Mouse (Mus musculus) gastrocnemius, postnatal 14 days (tissue): Measurements from ENCODE around the gene Gnmt. TPM values are rescaled to one million over a fixed set of nuclear protein-coding genes. Genes with fewer than 3 reads are reported as not detected.
A peak's percentile ranks its signal among the peaks of the same experiment; 100 is the strongest.

ENCODE experiments used
- DNase-seq: peaks from one replicate; pipeline ENCODE4 v3.0.0; 2021; ENCODE audit warnings: mixed read lengths
- intact Hi-C: fragments of 180-260 bp; cut with DNase I; formaldehyde crosslinking; loops from one replicate; pipeline ENCODE4 v1.15.1; 2025; ENCODE audit warnings: low total_unique reads
- total RNA-seq, 2 experiments: library from RNA; stranded (reverse); gene quantifications; 2 replicates each; pipeline ENCODE4 v1.2.3; 2021

The Gnmt gene
- total RNA-seq, 2 experiments from 2014 or later: 0.41 to 0.75 TPM

DNA sequence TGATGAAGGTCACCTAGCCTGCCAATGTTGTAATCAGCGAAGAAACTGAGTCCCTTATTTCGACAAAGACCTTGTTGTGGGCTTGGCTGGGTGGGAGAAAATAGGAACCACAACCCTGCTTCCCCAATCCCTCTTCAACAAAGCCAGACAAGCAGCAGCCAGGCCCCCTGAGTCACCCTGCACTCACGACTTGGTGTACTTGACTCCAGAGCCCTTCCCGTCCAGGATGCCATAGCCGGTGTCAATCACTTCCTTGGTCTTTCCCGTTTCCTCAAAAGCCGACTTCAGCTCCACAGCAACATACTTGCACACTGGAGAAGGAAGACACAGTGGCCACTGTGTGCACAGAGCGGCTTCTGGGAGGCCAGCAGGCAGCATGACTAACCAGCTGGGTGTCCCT is 18.3 kb upstream of the Gnmt start:
- intact Hi-C loops: no loop called here
- DNase-seq: no peak

DNA sequence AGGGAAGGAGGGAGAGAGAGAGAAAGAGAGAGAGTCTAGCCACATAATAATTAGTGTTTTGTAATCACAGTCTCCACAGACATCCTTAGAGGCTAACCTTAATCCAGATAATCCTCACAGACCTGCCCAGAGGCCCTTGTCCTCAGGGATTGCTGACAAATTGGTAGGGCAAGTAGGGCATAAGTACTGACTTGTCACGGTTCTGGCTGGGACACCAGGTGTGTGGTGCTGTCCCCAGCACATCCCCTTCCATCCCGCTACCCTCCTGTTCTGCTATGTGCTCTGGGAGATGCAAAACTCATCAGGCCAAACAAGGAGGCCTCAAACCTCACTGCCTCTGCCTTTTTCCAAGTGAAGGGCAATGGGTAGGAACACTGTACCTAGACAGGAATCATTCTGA is 16.5 kb upstream of the Gnmt start:
- no peak for DNase-seq
- intact Hi-C loops: no loop called here

DNA sequence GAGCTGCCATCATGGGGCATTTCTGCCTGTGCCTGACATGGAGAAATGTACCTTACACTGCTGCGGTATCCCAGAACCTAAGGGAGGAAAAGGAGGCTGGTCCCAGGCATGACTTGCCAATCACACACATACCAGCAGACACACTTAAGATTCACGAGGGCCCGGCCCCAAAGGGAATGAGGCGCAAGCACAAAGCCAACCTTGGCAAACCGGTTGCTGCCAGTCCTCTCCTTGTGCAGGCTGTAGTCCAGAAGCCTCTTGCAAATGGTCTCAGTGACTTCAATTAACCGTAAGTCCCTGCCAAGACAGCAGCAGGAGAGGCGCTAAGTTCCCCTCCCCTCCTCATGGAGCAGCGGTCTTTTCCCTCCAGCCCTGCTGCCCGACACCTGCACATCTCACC is 14.0 kb upstream of the Gnmt start:
- intact Hi-C loops: no loop called here
- DNase-seq: no peak

DNA sequence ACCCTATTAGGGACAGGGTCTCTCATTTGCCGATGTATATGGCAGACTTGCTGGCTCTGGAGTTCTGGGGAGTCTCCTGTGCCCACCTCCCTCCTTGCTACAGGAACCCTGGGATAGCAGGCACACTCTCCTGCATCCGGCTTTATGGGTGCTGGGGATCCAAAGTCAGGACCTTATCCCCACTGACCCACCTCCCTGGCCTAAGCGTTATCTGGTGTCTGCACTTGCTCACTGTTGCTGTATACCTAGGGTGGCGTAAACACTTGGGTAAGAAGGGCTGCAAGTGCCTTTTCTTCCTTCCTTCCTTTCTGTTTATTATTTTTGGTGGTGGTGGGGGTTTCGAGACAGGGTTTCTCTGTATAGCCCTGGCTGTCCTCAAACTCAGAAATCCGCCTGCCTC is 12.3 kb upstream of the Gnmt start:
- intact Hi-C loops: no loop called here
- no peak for DNase-seq

DNA sequence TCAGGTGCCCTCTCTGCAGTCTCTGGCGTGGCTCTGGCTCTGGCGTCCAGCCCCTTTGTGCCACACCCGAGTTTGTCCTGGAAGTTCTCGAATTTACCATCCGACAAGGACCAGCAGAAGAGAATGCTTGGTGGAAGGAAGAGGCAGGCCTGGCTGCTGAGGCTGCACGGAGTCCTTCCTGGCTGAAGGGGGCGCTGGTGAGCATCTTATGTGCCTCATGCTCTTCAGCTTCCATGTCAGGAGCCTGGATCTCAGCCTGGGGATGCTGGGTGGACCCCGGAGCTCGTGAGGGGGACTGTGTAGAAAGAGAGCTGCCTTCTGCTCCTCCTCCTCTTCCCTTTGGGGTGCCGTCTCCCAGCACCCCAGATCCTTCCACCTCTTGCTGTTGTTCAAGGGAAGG is 7.2 kb upstream of the Gnmt start:
- intact Hi-C loops: no loop called here
- DNase-seq: no peak

DNA sequence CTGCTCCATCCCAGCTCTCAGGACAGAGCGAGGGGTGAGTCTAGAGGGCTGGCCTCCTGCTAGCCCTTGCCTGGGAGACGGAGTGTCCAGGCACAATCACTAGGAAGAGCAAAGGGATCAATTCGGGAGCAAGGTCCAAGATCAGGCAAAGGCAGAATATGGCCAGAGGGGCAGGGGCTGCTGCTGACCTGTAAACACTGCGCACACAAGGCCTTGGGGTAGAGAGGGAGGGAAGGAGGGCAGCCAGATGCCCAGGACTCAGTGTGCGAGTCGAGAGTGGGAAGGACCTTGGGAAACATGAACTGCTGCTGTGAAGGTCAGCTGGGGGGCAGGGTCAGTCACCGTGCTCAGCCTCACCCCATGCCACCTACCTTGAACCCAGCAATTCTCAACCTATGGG is 6.3 kb upstream of the Gnmt start:
- no peak for DNase-seq
- intact Hi-C loops: no loop called here

DNA sequence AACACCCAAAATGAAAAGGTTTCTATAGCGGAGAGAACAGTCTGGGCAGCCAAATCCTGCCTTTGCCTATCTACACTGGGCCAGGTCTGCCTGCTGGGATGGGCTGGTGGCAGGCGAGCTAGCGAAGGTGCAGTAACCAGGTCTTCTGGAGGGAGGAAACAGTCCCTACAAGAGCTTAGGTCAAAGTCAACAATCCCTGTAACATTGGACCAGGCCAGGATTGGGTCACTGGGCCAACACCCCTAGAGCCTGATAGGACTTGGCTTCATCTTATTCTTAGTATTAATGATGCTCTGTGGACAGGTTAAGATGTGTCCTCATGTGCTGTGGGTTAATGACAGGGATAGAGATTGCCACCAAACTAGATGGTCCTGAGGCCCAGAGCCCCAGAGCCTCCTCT is 5.1 kb upstream of the Gnmt start:
- no peak for DNase-seq
- intact Hi-C loops: no loop called here

DNA sequence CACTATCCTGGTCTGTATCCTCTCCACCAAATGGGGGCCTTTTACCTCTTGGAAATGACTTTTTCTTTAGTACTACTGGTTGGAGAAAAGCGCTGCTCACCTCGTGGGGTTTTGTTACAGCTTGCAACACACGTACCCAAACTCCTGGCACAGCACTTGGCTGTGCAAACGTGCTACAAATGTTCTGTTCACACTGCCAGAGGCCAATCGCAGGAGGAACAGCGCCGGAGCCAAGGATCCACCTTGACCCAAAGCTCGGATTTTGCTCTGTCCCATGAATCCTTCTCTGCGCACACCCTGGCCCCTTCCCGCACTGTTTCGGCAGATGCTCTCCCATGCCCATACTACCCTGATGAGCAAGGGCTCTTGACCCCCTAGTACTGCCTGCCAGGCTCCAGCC is 472 bp downstream of the Gnmt start:
- DNase-seq: no peak
- intact Hi-C loops: loop anchor here (5.0 kb wide), 1 partner anchor 201 kb away; no protein-coding TSS in a partner anchor

DNA sequence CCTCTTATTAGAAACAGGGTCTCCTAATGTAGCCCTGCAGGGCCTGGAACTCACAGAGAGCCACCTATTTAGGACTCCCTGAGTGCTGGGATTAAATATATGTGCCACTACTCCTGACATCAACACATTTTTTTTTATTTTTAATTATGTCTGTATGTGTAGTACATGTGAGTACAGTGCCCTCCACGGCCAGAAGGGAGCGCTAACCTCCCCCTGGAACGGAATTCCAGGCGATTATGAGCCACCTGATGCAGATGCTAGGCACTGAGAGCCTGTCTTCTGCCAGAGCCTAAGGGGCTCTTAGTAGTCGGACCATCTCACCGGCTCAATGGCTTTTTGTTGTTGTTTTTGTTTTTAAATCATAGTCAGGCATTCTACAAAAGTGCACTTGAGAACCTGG is 947 bp downstream of the Gnmt start:
- intact Hi-C loops: loop anchor here (5.0 kb wide), 1 partner anchor 201 kb away; no protein-coding TSS in a partner anchor

DNA sequence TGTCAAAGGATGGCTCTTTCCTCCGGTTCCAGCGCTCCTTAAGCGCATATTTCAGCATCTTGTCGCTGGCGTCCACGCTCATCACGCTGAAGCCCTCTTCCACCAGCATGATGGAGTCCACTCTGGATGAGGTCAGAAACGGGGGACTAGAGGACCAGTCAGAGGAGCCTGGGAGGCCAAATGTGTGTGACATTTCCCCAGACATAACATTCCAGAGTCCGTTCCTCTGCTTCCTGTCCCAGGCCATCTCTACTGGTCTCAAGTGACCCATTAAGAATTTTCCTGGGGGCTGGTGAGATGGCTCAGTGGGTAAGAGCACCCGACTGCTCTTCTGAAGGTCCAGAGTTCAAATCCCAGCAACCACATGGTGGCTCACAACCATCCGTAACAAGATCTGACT is 1.7 kb downstream of the Gnmt start:
- no peak for DNase-seq
- intact Hi-C loops: loop anchor here (5.0 kb wide), 1 partner anchor 200 kb away; no protein-coding TSS in a partner anchor

More for the DNA sequence above, 947 bp downstream of the Gnmt start:
- DNase-seq: no peak

DNA sequence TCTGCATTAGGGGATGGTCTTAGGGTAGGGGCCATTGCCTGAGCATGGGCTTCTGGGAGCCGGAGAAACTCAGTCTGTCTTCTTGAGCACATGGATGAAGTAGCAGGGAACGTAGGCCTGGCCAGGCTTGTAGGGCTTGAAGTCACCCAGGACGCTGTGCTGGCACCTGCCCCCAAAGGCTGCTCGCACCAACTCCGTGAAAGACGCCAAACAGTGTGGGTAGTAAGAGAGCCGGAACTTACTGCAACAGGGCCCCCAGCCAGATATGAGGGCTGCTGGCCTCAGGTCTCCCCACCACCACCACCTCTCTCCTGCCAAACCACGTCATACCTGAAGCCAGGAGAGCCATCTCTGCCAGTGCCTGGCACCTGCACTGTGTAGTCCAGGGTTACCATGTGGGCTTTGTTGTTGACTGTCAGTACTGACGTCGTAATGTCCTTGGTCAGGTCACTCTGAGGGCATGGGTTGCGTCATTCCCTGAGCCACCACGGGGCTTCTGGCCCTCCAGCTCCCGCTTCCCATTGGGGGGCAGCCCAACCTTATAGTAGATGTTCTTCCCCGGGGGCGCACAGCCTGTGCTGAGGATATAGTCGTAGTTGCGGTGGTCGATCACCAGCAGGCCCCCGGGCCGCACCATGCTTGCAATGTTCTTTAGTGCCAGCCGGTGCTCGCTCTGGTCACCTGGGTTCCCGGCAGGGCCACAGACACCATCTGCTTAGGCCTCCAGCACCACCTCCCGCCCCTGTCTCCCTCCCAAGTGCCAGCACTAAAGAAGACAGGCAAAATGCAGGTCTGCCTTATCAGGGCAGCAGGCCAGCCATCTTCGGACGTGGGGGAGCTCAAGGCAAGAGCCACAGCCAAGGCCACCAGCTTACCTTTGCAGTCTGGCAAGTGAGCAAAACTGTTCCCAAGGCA is 3.0 kb downstream of the Gnmt start:
- DNase-seq: no peak

DNA sequence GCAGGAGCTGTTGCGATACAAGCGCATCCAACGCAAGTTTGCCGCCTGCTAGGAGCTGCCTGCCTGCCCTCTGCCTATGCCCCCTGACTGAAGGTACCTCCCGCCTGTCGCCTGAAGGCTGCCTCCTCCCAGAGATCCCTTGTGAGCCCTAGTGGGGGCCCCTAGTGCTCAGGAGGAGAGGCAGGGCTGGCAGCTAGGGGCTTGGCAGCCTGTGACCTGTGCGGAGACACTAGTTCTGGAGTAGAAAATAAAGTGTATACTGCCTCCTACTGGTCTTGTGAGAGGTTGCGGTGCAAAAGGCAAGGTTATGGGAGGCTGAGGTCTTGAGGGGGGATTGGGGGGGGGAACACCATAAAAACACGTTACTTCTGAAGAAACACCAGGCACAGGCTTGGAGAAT is 3.7 kb downstream of the Gnmt start:
- peak; percentile 41 for DNase-seq
- intact Hi-C loops: loop anchor here (5.0 kb wide), 1 partner anchor 198 kb away; no protein-coding TSS in a partner anchor

More for the DNA sequence above, 3.0 kb downstream of the Gnmt start:
- intact Hi-C loops: loop anchor here (5.0 kb wide), 1 partner anchor 199 kb away; no protein-coding TSS in a partner anchor

DNA sequence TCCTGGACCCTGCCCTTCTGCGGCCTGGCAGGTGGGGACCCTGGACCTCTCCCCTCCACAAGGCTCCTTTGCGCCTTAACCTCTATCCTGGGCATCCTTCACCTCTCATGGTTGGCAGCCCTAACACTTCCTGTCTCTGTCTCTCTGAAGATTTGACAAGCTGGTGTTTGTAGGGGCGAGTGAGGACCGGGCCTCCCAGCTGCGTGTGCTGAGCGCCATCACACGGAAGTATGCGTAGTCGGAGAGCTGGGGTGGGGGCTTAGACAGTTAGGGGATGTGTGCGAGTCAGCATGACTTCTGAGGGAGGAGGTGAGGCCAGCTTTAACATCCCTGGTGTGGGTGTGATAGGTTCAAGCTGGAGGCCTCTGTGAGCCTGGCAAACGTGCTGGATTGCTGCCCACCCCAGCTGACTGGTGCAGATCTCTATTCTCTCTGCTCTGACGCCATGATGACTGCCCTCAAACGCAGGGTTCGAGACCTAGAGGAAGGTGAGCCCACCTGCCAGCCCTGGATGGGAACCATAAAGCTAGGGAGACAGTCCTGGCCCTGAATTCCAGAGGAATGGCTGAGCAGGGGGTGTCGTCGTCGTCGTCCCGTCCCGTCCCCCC is 4.4 kb downstream of the Gnmt start:
- intact Hi-C loops: loop anchor here (5.0 kb wide), 1 partner anchor 197 kb away; no protein-coding TSS in a partner anchor
- no peak for DNase-seq

DNA sequence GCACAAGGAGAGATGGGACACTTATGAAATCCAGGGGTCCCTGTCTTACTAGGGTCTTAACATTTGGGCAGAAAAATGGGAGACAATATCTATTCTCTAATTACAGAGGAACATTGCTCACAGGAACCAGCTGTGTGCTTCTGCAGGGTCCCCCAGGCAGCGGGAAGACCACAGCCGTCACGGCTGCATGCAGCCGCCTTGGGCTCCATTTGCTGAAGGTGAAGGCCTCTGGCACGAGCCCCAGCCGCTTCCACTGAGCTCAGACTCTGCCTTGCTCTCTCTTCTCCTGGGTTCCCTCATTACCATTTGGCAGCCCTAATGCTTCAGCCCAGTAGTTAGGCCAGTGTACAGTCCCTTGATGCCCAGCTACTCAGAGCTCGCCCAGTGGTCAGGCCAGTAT is 7.9 kb downstream of the Gnmt start:
- intact Hi-C loops: no loop called here
- DNase-seq: no peak

DNA sequence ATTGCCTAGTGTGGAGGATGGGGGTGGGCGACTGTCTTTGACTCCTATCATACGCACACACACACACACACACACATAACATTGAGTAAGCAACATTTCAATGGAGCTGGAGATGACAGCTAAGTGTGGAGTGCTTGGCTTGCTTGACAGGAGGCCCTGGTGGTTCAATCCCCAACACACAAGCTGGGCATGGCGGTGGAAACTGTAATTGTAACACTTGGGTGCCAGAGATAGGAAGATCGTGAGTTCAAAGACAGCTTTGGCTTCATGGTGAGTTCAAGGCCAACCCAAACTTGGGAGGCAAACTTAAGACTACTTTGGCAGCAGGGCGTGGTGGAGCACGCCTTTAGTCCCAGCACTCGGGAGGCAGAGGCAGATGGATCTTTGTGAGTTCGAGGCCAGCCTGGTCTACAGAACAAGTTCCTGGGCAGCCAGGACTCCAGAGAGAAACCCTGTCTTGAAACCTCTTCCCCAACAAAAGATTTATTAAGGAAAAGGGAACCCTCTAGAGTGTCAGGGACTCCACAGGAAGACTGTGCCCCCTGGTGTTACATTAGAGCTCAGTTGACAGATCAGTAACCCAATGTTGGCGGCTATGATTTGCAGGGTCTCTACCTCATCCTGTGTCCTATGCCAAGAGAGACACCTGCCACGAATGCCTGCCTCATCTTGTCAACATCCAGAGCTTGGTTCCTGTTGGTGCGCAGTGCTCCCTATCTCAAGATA is 14.0 kb downstream of the Gnmt start:
- no peak for DNase-seq
- intact Hi-C loops: no loop called here

DNA sequence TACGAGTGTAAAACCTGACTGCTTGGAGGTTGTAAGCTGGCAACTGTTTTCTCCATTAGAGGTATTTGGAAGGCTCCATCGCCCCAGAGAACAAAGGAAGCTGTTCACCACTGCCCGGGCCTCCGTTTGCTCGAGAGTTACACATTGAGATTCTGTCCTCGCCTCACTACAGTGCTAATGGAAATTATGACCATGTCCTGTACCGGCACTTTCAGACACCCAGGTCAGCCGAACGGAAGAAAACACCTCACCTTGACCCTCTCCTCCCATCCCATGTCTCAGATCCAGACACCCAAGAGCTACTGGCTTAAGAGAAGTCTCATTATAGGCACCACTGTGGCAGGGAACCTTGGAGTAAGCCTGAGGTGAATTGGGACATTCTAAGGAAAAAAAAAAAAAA is 15.1 kb downstream of the Gnmt start:
- DNase-seq: no peak
- intact Hi-C loops: no loop called here

DNA sequence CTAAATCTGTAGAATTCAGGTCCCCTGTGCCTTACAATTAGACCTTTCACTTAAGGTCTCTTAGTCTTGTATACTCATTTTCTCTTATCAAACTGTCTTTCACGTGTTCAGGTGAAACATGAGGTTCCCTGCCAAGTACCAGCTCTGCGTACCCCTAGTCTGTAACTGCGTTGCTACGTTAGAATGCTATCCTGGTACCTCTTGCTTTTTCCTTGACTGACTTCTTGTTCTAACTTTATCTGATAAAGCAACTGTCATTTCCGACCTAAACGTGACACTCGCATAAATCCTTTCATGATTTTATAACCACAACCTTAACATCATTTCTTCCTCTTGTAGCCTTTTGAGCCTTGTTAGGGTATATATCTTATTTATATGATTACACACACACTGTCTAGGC is 16.5 kb downstream of the Gnmt start:
- no peak for DNase-seq
- intact Hi-C loops: no loop called here

DNA sequence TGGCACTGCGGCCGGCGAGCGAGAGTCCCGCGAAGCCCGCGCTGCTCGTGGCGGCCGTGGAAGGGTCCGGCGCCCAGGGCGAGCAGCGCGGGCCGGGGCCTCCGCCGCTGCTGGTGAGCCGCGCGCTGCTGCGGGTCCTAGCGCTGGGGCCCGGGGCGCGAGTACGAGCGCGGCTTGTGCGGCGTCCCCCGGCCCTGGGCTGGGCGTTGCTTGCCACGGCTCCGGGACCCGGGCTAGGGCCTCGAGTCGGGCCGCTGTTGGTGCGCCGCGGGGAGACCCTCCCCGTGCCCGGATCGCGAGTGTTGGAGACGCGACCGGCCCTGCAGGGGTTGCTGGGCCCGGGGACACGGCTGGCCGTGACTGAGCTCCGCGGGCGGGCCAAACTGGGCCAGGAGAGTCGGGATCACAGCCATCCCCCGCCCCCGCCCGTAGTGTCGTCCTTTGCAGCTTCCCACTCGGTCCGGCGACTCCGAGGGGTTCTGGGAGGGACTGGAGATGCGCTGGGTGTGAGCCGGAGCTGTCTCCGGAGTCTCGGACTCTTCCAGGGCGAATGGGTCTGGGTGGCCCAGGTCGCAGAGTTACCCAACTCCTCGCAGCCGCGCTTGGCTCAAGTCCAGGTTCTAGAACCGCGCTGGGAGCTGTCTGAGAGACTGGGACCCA is 17.2 kb downstream of the Gnmt start:
- intact Hi-C loops: no loop called here
- DNase-seq: peak; percentile 66

DNA sequence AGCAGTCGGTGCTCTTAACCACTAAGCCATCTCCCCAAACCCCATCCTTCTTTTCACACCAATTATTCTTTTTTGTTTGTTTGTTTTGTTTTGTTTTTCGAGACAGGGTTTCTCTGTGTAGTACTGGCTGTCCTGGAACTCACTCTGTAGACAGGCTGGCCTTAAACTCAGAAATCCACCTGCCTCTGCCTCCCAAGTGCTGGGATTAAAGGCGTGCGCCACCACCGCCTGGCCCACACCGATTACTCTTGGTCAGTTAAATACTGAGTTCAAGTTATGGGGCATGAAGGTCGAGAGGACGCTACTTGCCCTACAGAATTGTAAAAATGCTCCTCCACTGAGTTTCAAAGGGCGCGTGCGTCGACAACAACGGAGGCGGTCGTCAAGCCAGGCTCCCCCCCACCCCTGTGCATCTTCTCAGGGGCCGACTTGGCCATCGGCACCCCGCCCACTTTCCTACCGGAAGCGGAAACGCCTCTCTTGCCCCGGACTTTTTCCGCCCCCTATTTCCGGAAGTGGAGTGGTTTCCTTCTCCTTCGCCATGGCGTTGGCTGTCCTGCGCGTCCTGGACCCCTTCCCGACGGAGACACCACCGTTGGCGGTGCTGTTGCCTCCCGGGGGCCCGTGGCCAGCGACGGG is 17.9 kb downstream of the Gnmt start, which contains the start of gene Pex6:
Pex6 (plus strand) TSS at position 505 of the 639 bp plus-strand sequence.
- intact Hi-C loops: no loop called here
- DNase-seq: peak; percentile 96
